Mouse (Mus musculus): ENCODE results near the gene Kcnk6. TPM values are rescaled to one million over a fixed set of nuclear protein-coding genes. Genes with fewer than 3 reads are reported as not detected.

Gene Kcnk6
- total and polyA plus RNA-seq, 3 experiments, result 1.4 to 5.2 TPM; not detected in 1

- peak; percentile 81 for TF ChIP-seq NRF1 (IDR thresholded peaks at IDR 0.05; ENCODE audit: insufficient read depth, low read depth, low read length, poor library complexity, severe bottlenecking)
- peak in 2 of 3 experiments; percentile 8 to 33; a peak in 2 of 6 replicates for TF ChIP-seq CTCF (IDR thresholded peaks at IDR 0.05 in 2 of 3, conservative IDR thresholded peaks at IDR 0.05 in 1 of 3; ENCODE audit: control insufficient read depth in 1 of 3, insufficient read depth in 1 of 3, low read depth in 2 of 3, low read length in 3 of 3, poor library complexity in 1 of 3, severe bottlenecking in 1 of 3)
- peak; percentile 60 for TF ChIP-seq CHD2 (IDR thresholded peaks at IDR 0.05; ENCODE audit: low read length)
- no peak for TF ChIP-seq MYC (IDR thresholded peaks at IDR 0.05; ENCODE audit: low read depth, low read length)
- no peak for TF ChIP-seq ZC3H11A (IDR thresholded peaks at IDR 0.05; ENCODE audit: low read depth, low read length)
- no peak for TF ChIP-seq MAZ (IDR thresholded peaks at IDR 0.05; ENCODE audit: low read depth, low read length)
These were observed 49.1 kb upstream of the Kcnk6 start, which contains the start of gene Spint2 (continued) for GRCm38 (mm10) chr7:29281201-29282073.

- H3K79me2 ChIP-seq (ENCODE audit: control insufficient read depth, insufficient read depth, low read length, poor library complexity), result peaks cover 10% of the 10 kb centered on the region
- H3K9me3 ChIP-seq (replicated peaks; ENCODE audit: insufficient read depth, low read length), result no peaks in the 10 kb centered on the region
- no peak for TF ChIP-seq MAFK (IDR thresholded peaks at IDR 0.05; ENCODE audit: borderline replicate concordance, low read depth, low read length)
- no peak for TF ChIP-seq USF2 (IDR thresholded peaks at IDR 0.05; ENCODE audit: borderline replicate concordance in 1 of 2, insufficient read depth in 1 of 2, low read depth in 1 of 2, low read length in 2 of 2)
- no peak for TF ChIP-seq POLR2A (IDR thresholded peaks at IDR 0.05; ENCODE audit: control insufficient read depth in 1 of 2, insufficient read depth in 1 of 2, low read depth in 1 of 2, low read length in 2 of 2, poor library complexity in 1 of 2)
- no peak for TF ChIP-seq RAD21 (IDR thresholded peaks at IDR 0.05; ENCODE audit: low read depth, low read length)
- TF ChIP-seq MAZ (IDR thresholded peaks at IDR 0.05; ENCODE audit: low read depth, low read length), result 0 out of 2 replicates have a peak, but pooled peaks have one; percentile 18
- 0 out of 2 replicates have a peak, but pooled peaks have one; percentile 13 for TF ChIP-seq POLR2AphosphoS2 (IDR thresholded peaks at IDR 0.05; ENCODE audit: low read length)
- TF ChIP-seq ZKSCAN1 (IDR thresholded peaks at IDR 0.05; ENCODE audit: low read depth, low read length), result no peak
- TF ChIP-seq CHD2 (IDR thresholded peaks at IDR 0.05; ENCODE audit: low read length), result no peak
- no peak for TF ChIP-seq JUND (IDR thresholded peaks at IDR 0.05; ENCODE audit: low read depth, low read length)
- no peak; the same call in 1 of the 2 replicates for TF ChIP-seq ELF1 (IDR thresholded peaks at IDR 0.05; ENCODE audit: low read depth, low read length)
- TF ChIP-seq KAT2A (conservative IDR thresholded peaks at IDR 0.05; ENCODE audit: low read depth, low read length), result no peak
- no peak for TF ChIP-seq E2F4 (IDR thresholded peaks at IDR 0.05; ENCODE audit: borderline replicate concordance, low read depth, low read length)
- TF ChIP-seq ZMIZ1 (IDR thresholded peaks at IDR 0.05; ENCODE audit: low read depth, low read length), result no peak
- 0 out of 2 replicates have a peak, but pooled peaks have one; percentile 27 for TF ChIP-seq ETS1 (IDR thresholded peaks at IDR 0.05; ENCODE audit: low read depth, low read length)
- TF ChIP-seq HCFC1 (IDR thresholded peaks at IDR 0.05; ENCODE audit: low read depth, low read length), result no peak
- TF ChIP-seq NELFE (IDR thresholded peaks at IDR 0.05; ENCODE audit: low read depth, low read length), result 0 out of 2 replicates have a peak, but pooled peaks have one; percentile 21
- TF ChIP-seq EP300 (IDR thresholded peaks at IDR 0.05; ENCODE audit: low read depth in 1 of 2, low read length in 2 of 2), result no peak
- TF ChIP-seq TBP (IDR thresholded peaks at IDR 0.05; ENCODE audit: low read depth, low read length), result no peak
- 0 out of 2 replicates have a peak, but pooled peaks have one; percentile 24 for TF ChIP-seq MYB (IDR thresholded peaks at IDR 0.05; ENCODE audit: low read depth, low read length)
- no peak for TF ChIP-seq CHD1 (IDR thresholded peaks at IDR 0.05; ENCODE audit: low read depth, low read length)
- TF ChIP-seq ZNF384 (IDR thresholded peaks at IDR 0.05; ENCODE audit: low read depth, low read length), result no peak
- TF ChIP-seq MXI1 (IDR thresholded peaks at IDR 0.05; ENCODE audit: low read depth, low read length), result no peak
- TF ChIP-seq SIN3A (IDR thresholded peaks at IDR 0.05; ENCODE audit: low read length), result no peak; the same call in 1 of the 2 replicates
- no peak for TF ChIP-seq ZC3H11A (IDR thresholded peaks at IDR 0.05; ENCODE audit: low read depth, low read length)
- no peak for TF ChIP-seq MEF2A (IDR thresholded peaks at IDR 0.05; ENCODE audit: extremely low read depth, insufficient replicate concordance, low read depth, low read length, poor library complexity, severe bottlenecking)
- no peak for TF ChIP-seq NRF1 (IDR thresholded peaks at IDR 0.05; ENCODE audit: insufficient read depth, low read depth, low read length, poor library complexity, severe bottlenecking)
- H3K27me3 ChIP-seq (ENCODE audit: control insufficient read depth in 1 of 2, insufficient read depth in 2 of 2, low read length in 2 of 2), result no peaks in the 10 kb centered on the region
- peaks cover 22 to 32% of the 10 kb centered on the region in 2 experiments for H3K4me1 ChIP-seq (ENCODE audit: control insufficient read depth in 1 of 2, insufficient read depth in 2 of 2, low read length in 2 of 2)
- H3K4me3 ChIP-seq (ENCODE audit: control insufficient read depth in 1 of 2, insufficient read depth in 1 of 2, low read depth in 2 of 2, low read length in 2 of 2), result peak overlapping the region; percentile 82 to 89
- peak; percentile 69 for DNase-seq (ENCODE audit: low read depth, low spot score)
- peak overlapping the region; percentile 84 for H3K9ac ChIP-seq (ENCODE audit: control insufficient read depth, low read depth, low read length, poor library complexity, severe bottlenecking)
- peak overlapping the region; percentile 25; the same call in 1 of the 2 replicates for H3K27ac ChIP-seq (ENCODE audit: control insufficient read depth, low read depth, low read length)
- H3K36me3 ChIP-seq (ENCODE audit: control insufficient read depth in 1 of 2, insufficient read depth in 2 of 2, low read length in 2 of 2), result peaks cover 0 to 19% of the 10 kb centered on the region in 2 experiments; a peak in 2 of 4 replicates
These were observed 48.5 kb upstream of the Kcnk6 start for GRCm38 (mm10) chr7:29280801-29281200.
